19 mouse cellular contexts compared by ENCODE assay signal in genomic region chr8:45682845-45683383, GRCm38 (mm10).
DNase-seq lines count a peak whose midpoint lies in the region; ATAC-seq and TF ChIP-seq lines count a peak whose summit lies in the region.
"Had no signal": no experiment of that assay in that cellular context is flagged by ENCODE, and none has a peak within 500 bp of the region (broad histone marks: within the 10 kb centered on the region; RNA-seq: fewer than 3 reads in every experiment).

No protein-coding gene starts in this region.

- no peak overlapping the region for H3K4me2 ChIP-seq in hindbrain, embryonic 15.5 days
- no peak overlapping the region for H3K4me2 ChIP-seq in hindbrain, embryonic 12.5 days (replicated peaks)
- H3K4me2 ChIP-seq in midbrain, embryonic 15.5 days = no peak overlapping the region
- H3K4me2 ChIP-seq in midbrain, postnatal 0 days (ENCODE audit: low read depth, low read length, poor library complexity, severe bottlenecking) = no peak overlapping the region
- H3K4me2 ChIP-seq in neural tube, embryonic 14.5 days (ENCODE audit: low read depth, low read length) = no peak overlapping the region
- H3K4me2 ChIP-seq: kidney, embryonic 15.5 days; limb, embryonic 13.5 days; lung, embryonic 14.5 days had no signal

- TF ChIP-seq CTCF in midbrain, postnatal 0 days (IDR thresholded peaks at IDR 0.05) = no peak

- H3K27ac ChIP-seq in hindbrain, embryonic 15.5 days (replicated peaks) = no peak overlapping the region
- no peak overlapping the region for H3K27ac ChIP-seq in hindbrain, embryonic 12.5 days
- H3K27ac ChIP-seq in midbrain, embryonic 15.5 days = no peak overlapping the region
- H3K27ac ChIP-seq in midbrain, postnatal 0 days (ENCODE audit: low read depth, low read length) = no peak overlapping the region
- H3K27ac ChIP-seq in neural tube, embryonic 14.5 days (ENCODE audit: low read depth, low read length) = no peak overlapping the region
- H3K27ac ChIP-seq: embryonic facial prominence, embryonic 10.5 days; heart, embryonic 10.5 days; kidney, embryonic 15.5 days; limb, embryonic 13.5 days; liver, embryonic 14.5 days had no signal

- no peaks in the 10 kb centered on the region for H3K36me3 ChIP-seq in hindbrain, embryonic 15.5 days
- H3K36me3 ChIP-seq in hindbrain, embryonic 12.5 days = no peaks in the 10 kb centered on the region
- no peaks in the 10 kb centered on the region for H3K36me3 ChIP-seq in midbrain, embryonic 15.5 days (replicated peaks)
- no peaks in the 10 kb centered on the region for H3K36me3 ChIP-seq in midbrain, postnatal 0 days (ENCODE audit: insufficient read depth, low read length)
- no peaks in the 10 kb centered on the region for H3K36me3 ChIP-seq in neural tube, embryonic 14.5 days (ENCODE audit: control insufficient read depth, insufficient read depth, low read length)
- H3K36me3 ChIP-seq: embryonic facial prominence, embryonic 10.5 days; kidney, embryonic 15.5 days; limb, embryonic 13.5 days had no signal

- H3K27me3 ChIP-seq in hindbrain, embryonic 15.5 days = no peaks in the 10 kb centered on the region
- no peaks in the 10 kb centered on the region for H3K27me3 ChIP-seq in hindbrain, embryonic 12.5 days
- no peaks in the 10 kb centered on the region for H3K27me3 ChIP-seq in midbrain, embryonic 15.5 days (replicated peaks)
- H3K27me3 ChIP-seq in midbrain, postnatal 0 days (ENCODE audit: insufficient read depth, low read length) = no peaks in the 10 kb centered on the region
- no peaks in the 10 kb centered on the region for H3K27me3 ChIP-seq in neural tube, embryonic 14.5 days (ENCODE audit: control insufficient read depth, insufficient read depth, low read length)
- H3K27me3 ChIP-seq: kidney, embryonic 15.5 days; limb, embryonic 13.5 days had no signal

- H3K9ac ChIP-seq in hindbrain, embryonic 15.5 days = no peak overlapping the region
- no peak overlapping the region for H3K9ac ChIP-seq in hindbrain, embryonic 12.5 days
- H3K9ac ChIP-seq in midbrain, embryonic 15.5 days = no peak overlapping the region
- H3K9ac ChIP-seq in midbrain, postnatal 0 days (replicated peaks; ENCODE audit: low read length, poor library complexity, severe bottlenecking) = no peak overlapping the region
- no peak overlapping the region for H3K9ac ChIP-seq in neural tube, embryonic 14.5 days (replicated peaks; ENCODE audit: low read depth, low read length)
- H3K9ac ChIP-seq: forebrain, postnatal 0 days; kidney, embryonic 15.5 days; limb, embryonic 13.5 days; liver, embryonic 14.5 days; lung, embryonic 14.5 days had no signal

- peak; percentile 32; the same call in 1 of the 2 replicates for ATAC-seq in hindbrain, embryonic 15.5 days (ENCODE audit: low FRiP score, low read depth)
- no peak for ATAC-seq in hindbrain, embryonic 12.5 days (ENCODE audit: low FRiP score)
- 0 out of 2 replicates have a peak, but pooled peaks have one; percentile 26 for ATAC-seq in midbrain, embryonic 15.5 days (replicated peaks)
- no peak for ATAC-seq in midbrain, postnatal 0 days (ENCODE audit: low FRiP score)
- peak; percentile 43; the same call in 1 of the 2 replicates for ATAC-seq in neural tube, embryonic 14.5 days (ENCODE audit: low read depth)
- ATAC-seq: forebrain, postnatal 0 days; intestine, postnatal 0 days had no signal

- H3K9me3 ChIP-seq in hindbrain, embryonic 15.5 days = no peaks in the 10 kb centered on the region
- H3K9me3 ChIP-seq in hindbrain, embryonic 12.5 days (replicated peaks) = no peaks in the 10 kb centered on the region
- H3K9me3 ChIP-seq in midbrain, embryonic 15.5 days = no peaks in the 10 kb centered on the region
- no peaks in the 10 kb centered on the region for H3K9me3 ChIP-seq in midbrain, postnatal 0 days (ENCODE audit: low read length)
- no peaks in the 10 kb centered on the region for H3K9me3 ChIP-seq in neural tube, embryonic 14.5 days (ENCODE audit: control insufficient read depth, low read length)
- H3K9me3 ChIP-seq: embryonic facial prominence, embryonic 10.5 days; heart, embryonic 10.5 days; kidney, embryonic 15.5 days; limb, embryonic 13.5 days had no signal

- no peak overlapping the region for H3K4me3 ChIP-seq in hindbrain, embryonic 15.5 days
- H3K4me3 ChIP-seq in hindbrain, embryonic 12.5 days = no peak overlapping the region
- H3K4me3 ChIP-seq in midbrain, embryonic 15.5 days = no peak overlapping the region
- H3K4me3 ChIP-seq in midbrain, postnatal 0 days (ENCODE audit: low read depth, low read length) = no peak overlapping the region
- no peak overlapping the region for H3K4me3 ChIP-seq in neural tube, embryonic 14.5 days (ENCODE audit: low read depth, low read length)
- H3K4me3 ChIP-seq: embryonic facial prominence, embryonic 10.5 days; heart, embryonic 10.5 days; kidney, embryonic 15.5 days; limb, embryonic 13.5 days had no signal

- WGBS in hindbrain, embryonic 15.5 days = 60% methylated on average over 8 of the region's 8 CpGs
- 77% methylated on average over 8 of the region's 8 CpGs for whole genome bisulfite sequencing in hindbrain, embryonic 12.5 days
- WGBS in midbrain, embryonic 15.5 days = 53% methylated on average over 8 of the region's 8 CpGs
- 55% methylated on average over 8 of the region's 8 CpGs for WGBS in midbrain, postnatal 0 days
- WGBS in neural tube, embryonic 14.5 days = 47% methylated on average over 8 of the region's 8 CpGs

- intact Hi-C loops in heart, postnatal 14 days (cut with DNase I) = no loop called here

- peak; percentile 29 for DNase-seq in adrenal gland, adult 2 months
- DNase-seq in adrenal gland, postnatal 36 days = no peak
- no peak for DNase-seq in midbrain, postnatal 0 days (ENCODE audit: low spot score)
- DNase-seq in heart, postnatal 14 days = no peak
- DNase-seq: cerebellum, adult 11-12 months; cerebellum, postnatal 10 days; forebrain, postnatal 0 days; lung, embryonic 14.5 days; spleen, adult 18-20 months had no signal

- peaks cover 3% of the 10 kb centered on the region; the same call in 1 of the 2 replicates for H3K4me1 ChIP-seq in hindbrain, embryonic 15.5 days (replicated peaks)
- peaks cover 10% of the 10 kb centered on the region for H3K4me1 ChIP-seq in hindbrain, embryonic 12.5 days
- peaks cover 13% of the 10 kb centered on the region for H3K4me1 ChIP-seq in midbrain, embryonic 15.5 days
- 0 out of 2 replicates have a peak, but pooled peaks cover under 1% of the 10 kb centered on the region for H3K4me1 ChIP-seq in midbrain, postnatal 0 days (ENCODE audit: insufficient read depth, low read length)
- H3K4me1 ChIP-seq in neural tube, embryonic 14.5 days (ENCODE audit: control insufficient read depth, insufficient read depth, low read length) = peaks cover 5% of the 10 kb centered on the region
- H3K4me1 ChIP-seq: heart, embryonic 10.5 days had no signal

Comparison
In these comparisons a context has a peak if more than half of its experiments do, and no peak if none do; other contexts are left out.
1. ATAC-seq: peak in hindbrain, embryonic 15.5 days (single experiment), midbrain, embryonic 15.5 days (single experiment) and neural tube, embryonic 14.5 days (single experiment); none in hindbrain, embryonic 12.5 days (single experiment) and midbrain, postnatal 0 days (single experiment).